Mouse (Mus musculus) small intestine, adult 2 months (tissue): ENCODE results near the gene AL732309.1. TPM values are rescaled to one million over a fixed set of nuclear protein-coding genes. Genes with fewer than 3 reads are reported as not detected.

Source experiments
- H3K27ac ChIP-seq: fragments of 200-500 bp; 2 replicates; pipeline ENCODE4 v1.5.1; 2012; ENCODE audit warnings: low read depth, low read length, control low read depth, inconsistent platforms; ENCODE audit not compliant: insufficient read depth
- H3K27me3 ChIP-seq: fragments of 200-500 bp; 2 replicates; pipeline ENCODE4 v1.6.1; 2012; ENCODE audit warnings: mild to moderate bottlenecking, moderate library complexity, low read length, inconsistent platforms; ENCODE audit not compliant: control insufficient read depth, insufficient read depth
- H3K36me3 ChIP-seq: fragments of 200-500 bp; 2 replicates; pipeline ENCODE4 v1.6.1; 2012; ENCODE audit warnings: mild to moderate bottlenecking, low read length, control low read depth, inconsistent platforms; ENCODE audit not compliant: control insufficient read depth, insufficient read depth
- H3K4me1 ChIP-seq: fragments of 200-500 bp; 2 replicates; pipeline ENCODE4 v1.6.1; 2012; ENCODE audit warnings: low read length, inconsistent platforms, mixed read lengths; ENCODE audit not compliant: control insufficient read depth, insufficient read depth, insufficient read length
- H3K4me3 ChIP-seq: fragments of 200-500 bp; 2 replicates; pipeline ENCODE4 v1.5.1; 2012; ENCODE audit warnings: low read depth, mild to moderate bottlenecking, control low read depth, inconsistent platforms, low read length, moderate library complexity
- CTCF ChIP-seq: fragments of 200-500 bp; IDR thresholded peaks from 2 replicates; pipeline ENCODE4 v1.5.1; 2012; ENCODE audit warnings: low read depth, mild to moderate bottlenecking, control low read depth, inconsistent platforms, low read length, moderate library complexity, mixed read lengths; ENCODE audit not compliant: insufficient replicate concordance, insufficient read length; ENCODE audit errors: extremely low read depth
- POLR2A ChIP-seq: fragments of 200-500 bp; IDR thresholded peaks from 2 replicates; pipeline ENCODE4 v1.6.1; 2012; ENCODE audit warnings: low read depth, mild to moderate bottlenecking, control low read depth, inconsistent platforms, low read length, moderate library complexity
- WGBS: fragments of 180-500 bp; shearing (Covaris S2); methylation state at CpG from one replicate; pipeline ENCODE4 v1.1.7; 2018; 5-methylcytosine and 5-hydroxymethylcytosine counted together
- polyA plus RNA-seq: library from polyadenylated mRNA; depleted of rRNA; stranded (reverse); fragments of >200 nt; gene quantifications from 2 replicates; pipeline ENCODE4 v1.2.3, GENCODE M21; 2012

Gene AL732309.1
- polyA plus RNA-seq, 1 experiment: 45.8 TPM

- WGBS: 38% methylated on average over 3 of the region's 3 CpGs
- H3K27me3 ChIP-seq: no peaks in the 10 kb centered on the region
- H3K36me3 ChIP-seq: peaks cover 2% of the 10 kb centered on the region
- H3K27ac ChIP-seq: no peak within 1 kb of the TSS
- H3K4me1 ChIP-seq: peaks cover 10% of the 10 kb centered on the region
- H3K4me3 ChIP-seq: no peak within 1 kb of the TSS
- no peak for TF ChIP-seq CTCF
- no peak for TF ChIP-seq POLR2A
Observed at GRCm38 (mm10) chr2:25214444-25214843, 32.2 kb downstream of the AL732309.1 start, which contains the start of gene Stpg3. Stpg3 (minus strand) TSS chr2:25214637.

GRCm38 (mm10) chr2:25213266-25213865 is 33.3 kb downstream of the AL732309.1 start:
- Histone ChIP-seq H3K4me3 (no peak overlapping the region), H3K27ac (no peak overlapping the region), H3K27me3 (no peaks in the 10 kb centered on the region), H3K4me1 (peaks cover 10% of the 10 kb centered on the region), H3K36me3 (peaks cover 6% of the 10 kb centered on the region)
- TF ChIP-seq POLR2A: no peak
- no peak for TF ChIP-seq CTCF
- 75% methylated on average over 23 of the region's 23 CpGs for WGBS

GRCm38 (mm10) chr2:25211121-25211670 is 35.5 kb downstream of the AL732309.1 start, which contains the start of gene Nelfb:
Nelfb (minus strand) TSS chr2:25211489.
- TF ChIP-seq POLR2A (peak; percentile 57; the same call in 1 of the 2 replicates), CTCF (no peak)
- H3K27ac ChIP-seq: peak within 1 kb of the TSS; percentile 65
- H3K4me1 ChIP-seq: peaks cover 13% of the 10 kb centered on the region
- H3K27me3 ChIP-seq: no peaks in the 10 kb centered on the region
- peaks cover 18% of the 10 kb centered on the region for H3K36me3 ChIP-seq
- WGBS: under 1% methylated on average over 44 of the region's 44 CpGs
- peak within 1 kb of the TSS; percentile 91 for H3K4me3 ChIP-seq

GRCm38 (mm10) chr2:25210686-25211085 is 36.0 kb downstream of the AL732309.1 start:
- WGBS: under 1% methylated on average over 24 of the region's 24 CpGs
- peak overlapping the region; percentile 65 for H3K27ac ChIP-seq
- peaks cover 22% of the 10 kb centered on the region for H3K36me3 ChIP-seq
- H3K4me1 ChIP-seq: peaks cover 13% of the 10 kb centered on the region
- no peaks in the 10 kb centered on the region for H3K27me3 ChIP-seq
- H3K4me3 ChIP-seq: peak overlapping the region; percentile 91
- no peak for TF ChIP-seq CTCF
- no peak for TF ChIP-seq POLR2A

- TF ChIP-seq CTCF (no peak), POLR2A (no peak)
- 86% methylated on average over 1 of the region's 1 CpGs for WGBS
- peaks cover 51% of the 10 kb centered on the region for H3K36me3 ChIP-seq
- peaks cover 13% of the 10 kb centered on the region for H3K4me1 ChIP-seq
- H3K27ac ChIP-seq: no peak overlapping the region
- no peak overlapping the region for H3K4me3 ChIP-seq
- no peaks in the 10 kb centered on the region for H3K27me3 ChIP-seq
Observed at GRCm38 (mm10) chr2:25207593-25207992, 39.1 kb downstream of the AL732309.1 start.

- Histone ChIP-seq H3K4me3 (no peak overlapping the region), H3K36me3 (peaks cover 71% of the 10 kb centered on the region), H3K4me1 (peaks cover 5% of the 10 kb centered on the region; the same call in 1 of the 2 replicates), H3K27ac (no peak overlapping the region), H3K27me3 (no peaks in the 10 kb centered on the region)
- TF ChIP-seq POLR2A: no peak
- TF ChIP-seq CTCF: peak; percentile 16; the same call in 1 of the 2 replicates
- WGBS: 51% methylated on average over 4 of the region's 4 CpGs
Observed at GRCm38 (mm10) chr2:25203631-25204214, 42.9 kb downstream of the AL732309.1 start.

GRCm38 (mm10) chr2:25200631-25201030 is 46.0 kb downstream of the AL732309.1 start:
- no peaks in the 10 kb centered on the region for H3K27me3 ChIP-seq
- WGBS: 92% methylated on average over 2 of the region's 2 CpGs

More at GRCm38 (mm10) chr2:25200631-25201030, 46.0 kb downstream of the AL732309.1 start:
- Histone ChIP-seq H3K27ac (no peak overlapping the region), H3K36me3 (peaks cover 53% of the 10 kb centered on the region), H3K4me3 (no peak overlapping the region), H3K4me1 (peaks cover 20% of the 10 kb centered on the region; the same call in 1 of the 2 replicates)
- no peak for TF ChIP-seq POLR2A
- no peak for TF ChIP-seq CTCF
